Mouse (Mus musculus): ENCODE results near the gene Gm45837.
"Not testable (repeated sequence)": the region's sequence is repeated elsewhere in the genome, so short reads cannot be mapped to it uniquely, and the experiment has no call there.

Gm45837 gene

DNA sequence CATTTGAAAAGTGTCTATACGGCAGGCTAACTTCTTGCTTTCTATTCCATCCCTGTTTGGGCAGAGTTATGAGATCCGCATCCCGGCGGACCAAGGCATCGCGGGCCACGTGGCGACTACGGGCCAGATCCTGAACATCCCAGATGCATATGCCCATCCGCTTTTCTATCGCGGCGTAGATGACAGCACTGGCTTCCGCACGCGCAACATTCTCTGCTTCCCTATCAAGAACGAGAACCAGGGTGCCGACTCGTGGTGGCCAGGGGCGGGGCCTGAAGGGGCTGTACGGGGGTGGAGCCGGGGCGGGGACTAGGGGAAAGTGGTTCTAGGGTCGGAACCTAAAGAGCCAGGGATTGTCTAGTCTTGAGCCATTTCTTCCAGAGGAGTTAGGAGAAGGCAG is 93.8 kb downstream of the Gm45837 start:
- peak; percentile 64 for DNase-seq

DNA sequence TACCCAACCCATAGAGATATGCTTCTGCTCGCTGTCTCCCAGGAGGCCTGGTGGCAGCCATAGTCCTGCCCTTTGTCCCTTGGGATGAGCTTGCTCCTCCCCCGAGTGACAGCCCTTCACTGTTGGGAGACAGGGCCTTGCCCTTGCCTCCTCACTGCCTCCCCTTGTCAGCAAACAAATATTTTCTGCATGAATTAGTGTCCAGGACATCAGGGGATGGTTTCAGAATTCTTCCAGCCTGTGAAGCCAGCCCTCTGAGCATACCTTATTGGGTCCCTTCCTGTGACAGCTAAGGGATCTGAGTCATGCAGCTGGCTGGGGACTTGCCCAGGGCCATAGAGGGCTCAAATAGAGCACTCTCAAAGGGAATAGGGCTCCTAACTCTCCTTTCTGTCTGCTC is 98.5 kb downstream of the Gm45837 start:
- no peak for DNase-seq

DNA sequence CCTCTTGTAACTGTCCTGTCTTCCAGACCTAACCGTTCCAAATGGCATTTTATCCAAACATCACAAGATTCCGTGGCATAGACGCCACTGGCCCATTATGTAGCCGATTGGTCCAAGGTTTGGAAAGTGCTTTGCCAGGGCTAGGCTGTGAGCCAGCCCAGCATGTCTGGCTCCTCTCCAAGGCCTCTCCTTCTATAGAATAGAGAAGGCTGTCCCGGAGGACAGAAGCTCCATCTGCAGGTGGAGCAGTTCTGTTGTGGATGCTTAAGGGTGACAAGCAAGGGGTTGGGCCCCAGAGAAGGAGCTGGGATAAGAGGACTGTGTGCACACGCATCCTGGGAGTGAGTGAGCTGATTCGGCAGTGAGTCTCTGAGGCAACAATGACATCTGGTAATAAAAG is 103.0 kb downstream of the Gm45837 start:
- no peak for DNase-seq

DNA sequence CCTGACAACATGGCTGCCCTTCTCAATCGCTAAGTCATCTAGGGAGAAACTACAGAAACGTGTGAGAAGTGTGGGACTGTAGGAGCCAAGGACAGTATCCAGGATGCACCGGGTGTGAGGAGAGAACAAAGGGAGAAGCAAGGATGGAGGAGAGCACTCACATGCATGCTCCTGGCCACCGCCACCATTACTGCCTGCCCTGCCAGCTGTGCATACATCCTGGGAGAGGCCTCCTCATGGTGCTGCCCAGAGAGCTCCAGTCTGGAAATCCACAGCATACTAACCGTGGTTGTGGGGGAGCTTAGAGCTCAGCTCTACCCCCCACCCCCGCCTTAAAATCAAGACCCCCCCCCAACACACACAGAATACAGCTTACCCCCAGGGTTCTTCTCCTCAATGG is 104.1 kb downstream of the Gm45837 start:
- no peak for DNase-seq

DNA sequence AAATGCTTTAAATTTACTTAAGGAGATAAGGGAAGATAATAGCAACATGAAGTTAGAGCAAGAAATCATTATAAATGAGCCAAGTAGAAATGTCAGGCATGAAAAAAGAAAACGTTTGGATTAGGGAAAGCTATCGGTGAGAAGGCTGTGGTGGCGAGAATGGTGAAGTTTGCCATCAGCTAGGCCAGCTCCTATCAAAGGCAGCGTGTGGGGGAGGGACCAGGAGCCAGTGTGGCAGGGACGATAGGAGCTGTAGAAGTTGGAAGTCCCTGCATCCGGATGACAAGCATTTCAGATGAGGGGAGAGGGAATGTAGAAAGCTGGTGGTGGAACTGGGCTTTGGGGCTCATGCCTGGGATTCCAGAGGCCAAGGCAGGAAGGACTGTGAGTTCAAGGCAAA is 104.6 kb downstream of the Gm45837 start:
- DNase-seq, result no peak

DNA sequence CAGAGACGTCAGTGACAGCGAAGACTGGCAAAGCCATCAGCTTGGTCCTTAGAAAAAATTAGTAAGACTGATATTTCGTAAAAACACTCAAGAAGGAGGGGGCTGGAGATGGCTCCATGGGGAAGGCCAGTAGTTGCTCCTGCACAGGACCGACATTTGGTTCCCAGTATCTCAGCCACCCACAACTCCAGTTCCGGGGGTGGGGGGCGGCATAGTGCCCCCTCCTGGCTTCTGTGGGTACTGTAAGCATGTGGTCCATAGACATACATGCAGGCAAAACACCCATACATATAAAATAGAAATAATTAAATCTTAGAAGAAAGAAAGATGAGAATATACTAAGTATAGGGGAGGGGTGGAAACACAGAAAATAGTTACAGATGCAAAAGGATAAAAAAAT is 105.8 kb downstream of the Gm45837 start:
- no peak for DNase-seq

DNA sequence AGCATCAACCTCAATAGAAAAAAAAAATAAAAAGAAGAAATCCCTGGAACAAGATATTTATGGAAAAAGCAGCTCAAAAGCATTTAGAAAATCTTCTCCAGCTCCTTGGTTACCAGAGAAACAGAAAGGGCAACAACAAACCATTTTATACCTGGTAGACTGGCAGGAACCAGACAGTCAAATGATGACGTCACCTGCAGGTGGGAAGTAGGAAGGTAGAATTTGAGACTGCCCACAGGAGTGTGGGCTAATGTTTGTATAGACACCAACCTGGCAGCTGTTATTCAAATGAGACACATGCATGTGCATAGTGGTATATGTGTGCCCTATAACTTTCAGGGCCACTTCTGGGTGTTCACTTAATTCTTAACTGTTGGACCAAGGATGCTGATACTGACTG is 111.0 kb downstream of the Gm45837 start:
- DNase-seq, result no peak

DNA sequence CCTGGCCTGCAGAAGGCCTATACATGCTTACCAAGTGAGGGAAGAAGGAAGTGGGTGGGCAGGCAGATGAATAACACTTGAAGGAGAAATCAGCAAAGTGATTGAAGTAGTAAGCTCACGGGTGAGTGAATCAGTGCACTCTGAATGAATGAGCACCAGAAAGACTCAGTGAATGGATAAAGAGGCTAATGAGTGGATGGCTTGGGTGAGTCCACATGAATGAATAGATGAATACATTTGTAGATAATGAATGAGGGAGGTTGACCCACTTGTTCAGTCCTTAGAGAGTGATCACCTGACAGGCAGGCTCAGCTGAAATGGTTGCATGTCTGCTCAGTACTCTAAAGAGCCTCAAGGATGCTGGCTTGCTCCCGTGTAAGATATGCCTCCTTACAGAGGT is 112.5 kb downstream of the Gm45837 start:
- DNase-seq, result no peak

DNA sequence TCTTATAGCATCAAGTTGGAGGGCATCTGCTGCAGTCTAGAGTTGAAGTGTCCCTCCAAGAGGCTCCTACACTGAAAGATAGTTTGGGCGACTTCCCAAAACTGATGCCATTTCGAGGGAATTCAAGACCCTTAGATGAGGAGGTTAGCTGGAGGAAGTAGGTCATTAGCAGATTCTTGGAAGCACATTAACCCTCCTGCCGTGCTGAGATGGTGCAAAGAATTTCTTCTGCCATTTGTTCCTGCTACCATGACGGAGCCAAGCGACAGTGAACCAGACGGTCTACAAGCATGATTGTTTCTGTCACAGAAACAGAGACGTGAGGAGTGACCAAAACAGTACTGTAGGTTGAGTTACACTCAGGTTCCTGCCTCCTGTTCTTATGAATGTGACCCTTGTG is 115.8 kb downstream of the Gm45837 start:
- DNase-seq, result no peak

DNA sequence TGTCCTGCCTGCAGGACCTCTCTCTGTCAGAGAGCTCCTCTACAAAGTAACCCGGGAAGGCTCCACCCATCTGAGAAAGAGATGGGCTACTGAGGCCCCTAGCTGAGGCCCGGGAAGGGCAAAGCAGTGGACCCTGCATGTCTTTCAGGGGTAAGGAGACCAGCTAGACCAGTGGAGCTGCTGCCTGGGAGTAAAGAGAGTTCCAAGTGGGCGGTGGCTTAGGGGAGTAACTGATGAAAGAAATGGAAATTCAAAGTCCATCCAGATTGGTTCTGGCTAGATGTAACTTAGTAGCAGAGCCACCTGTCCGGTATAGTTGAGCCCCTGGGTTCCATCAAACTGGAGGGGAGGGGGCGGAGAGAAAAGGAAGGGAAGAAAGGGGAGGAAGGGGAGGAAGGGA is 123.7 kb downstream of the Gm45837 start:
- no peak for DNase-seq

DNA sequence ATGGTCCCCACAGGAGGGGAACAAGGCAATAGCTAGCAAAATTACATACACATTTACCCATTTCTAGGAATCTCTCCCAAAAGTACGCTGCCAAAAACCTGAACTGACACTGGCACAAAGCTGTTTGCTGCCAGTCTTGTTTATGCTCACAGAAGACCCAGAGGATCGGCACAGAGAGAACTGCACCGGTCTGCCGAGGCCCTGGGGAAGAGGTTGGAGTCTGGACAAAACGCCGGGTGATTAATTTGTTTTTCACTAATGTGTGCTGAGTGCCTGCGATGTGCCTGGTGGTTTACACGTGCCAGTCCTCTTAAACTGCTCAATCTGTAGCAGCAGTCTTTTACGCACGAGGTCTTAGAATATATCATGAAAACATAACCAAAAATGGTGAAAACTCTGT is 124.4 kb downstream of the Gm45837 start:
- DNase-seq, result no peak

DNA sequence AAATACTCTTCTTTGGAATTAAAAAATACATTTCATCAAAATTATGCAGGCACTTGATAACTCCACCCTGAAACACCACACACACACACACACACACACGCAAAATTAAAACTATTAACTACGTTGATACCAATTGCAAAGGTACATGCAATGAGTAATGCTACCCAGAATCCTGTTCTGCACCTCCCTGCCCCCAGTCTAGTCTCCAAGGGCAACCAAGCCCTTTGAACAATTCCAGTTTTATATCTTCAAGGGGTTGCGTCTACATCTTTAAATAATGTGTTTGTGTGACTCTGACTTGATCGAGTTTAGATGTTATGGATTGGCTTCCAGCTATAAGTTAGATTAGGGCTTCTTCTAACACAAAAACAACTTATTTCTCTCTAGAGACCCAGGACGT is 124.8 kb downstream of the Gm45837 start:
- no peak for DNase-seq

DNA sequence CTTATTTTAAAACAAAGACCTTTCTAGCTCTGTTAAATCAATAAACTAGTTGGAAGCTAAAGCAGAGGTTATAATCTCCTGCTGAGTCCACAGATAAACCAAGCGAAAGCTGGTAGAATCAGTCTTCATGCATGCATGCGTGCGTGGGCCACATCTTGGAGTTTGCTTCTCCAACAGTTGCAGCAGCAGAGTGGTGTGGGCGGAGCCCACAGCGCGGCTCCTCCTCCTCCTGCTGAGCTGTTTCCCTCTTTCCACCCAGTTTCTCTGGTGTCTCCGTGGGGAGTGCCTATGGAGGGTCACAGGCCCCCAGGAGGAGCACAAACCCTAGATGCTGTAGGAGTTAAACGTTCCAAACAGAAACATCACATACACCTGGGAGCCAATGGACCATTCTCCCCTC is 126.9 kb downstream of the Gm45837 start:
- no peak for DNase-seq

DNA sequence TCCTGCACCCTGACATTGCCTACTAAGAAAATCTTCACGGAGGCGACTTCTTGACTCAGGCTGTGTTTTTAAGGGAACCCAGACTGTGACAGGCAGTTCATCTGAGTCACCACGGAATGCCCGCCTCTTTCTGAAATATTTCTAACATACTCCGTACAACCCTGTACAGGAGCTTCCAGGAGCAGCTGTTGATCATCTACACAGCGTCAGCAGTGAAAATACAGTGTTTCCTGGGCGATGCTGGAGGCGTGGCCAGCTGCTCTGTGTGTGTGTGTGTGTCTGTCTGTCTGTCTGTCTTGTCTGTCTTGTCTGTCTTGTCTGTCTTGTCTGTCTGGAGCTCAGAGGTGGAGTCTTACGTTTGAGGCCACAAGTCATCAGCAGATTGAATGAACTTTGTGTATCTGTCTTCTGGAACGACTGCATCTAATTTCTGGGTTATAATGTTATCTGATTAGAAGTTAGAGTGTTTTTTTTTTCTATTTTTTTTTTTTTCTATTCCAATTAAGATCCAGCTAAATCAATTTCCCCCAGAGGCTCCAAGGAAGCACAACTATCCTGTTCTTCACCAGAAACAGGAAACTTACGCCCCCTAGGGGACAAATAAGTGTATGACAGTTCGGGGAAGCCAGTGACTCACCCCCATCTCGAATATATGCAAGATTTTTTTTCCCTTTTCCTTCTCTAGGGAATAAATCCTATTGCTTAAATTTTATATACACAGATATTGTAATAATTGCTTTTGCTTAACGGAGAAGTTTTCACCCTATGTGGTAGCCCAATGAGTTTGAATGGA is 127.7 kb downstream of the Gm45837 start:
- peak; percentile 51 for DNase-seq

DNA sequence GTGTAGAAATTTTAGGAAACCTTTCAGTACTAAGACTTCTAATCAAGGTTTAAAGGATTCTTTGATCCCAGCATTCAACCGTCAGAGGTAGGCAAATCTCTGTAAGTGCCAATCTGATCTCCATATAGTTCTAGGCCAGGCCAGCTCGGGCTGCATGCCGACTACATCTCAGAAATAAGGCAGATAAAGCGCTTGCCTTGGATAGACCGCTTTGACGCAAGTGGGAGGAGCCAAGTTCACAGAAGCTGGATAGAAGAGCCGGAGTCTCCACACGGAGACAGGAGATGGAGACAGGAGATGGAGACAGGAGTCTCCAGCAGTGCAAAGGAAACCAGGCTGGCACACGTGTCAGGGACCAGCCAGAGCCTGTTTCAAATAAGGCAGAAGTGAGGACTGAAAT is 129.1 kb downstream of the Gm45837 start:
- DNase-seq, result no peak

DNA sequence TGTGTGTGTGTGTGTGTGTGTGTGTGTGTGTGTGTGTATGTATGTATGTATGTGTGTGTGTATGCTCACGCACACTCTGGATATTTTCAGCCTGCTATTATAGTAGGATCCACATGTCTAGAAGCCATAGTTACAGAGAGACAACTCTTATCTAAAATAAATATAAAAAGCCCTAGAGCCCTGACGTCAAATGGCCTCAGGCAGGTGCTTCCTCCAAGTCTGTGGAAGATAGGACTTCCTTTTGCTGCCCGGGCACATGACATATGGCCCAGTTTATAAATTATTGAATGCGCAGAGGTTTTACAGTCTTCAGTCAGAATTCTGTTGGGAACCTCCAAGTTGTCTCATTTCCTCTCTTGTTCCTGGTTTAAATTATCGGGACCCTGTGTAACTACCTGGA is 130.0 kb downstream of the Gm45837 start:
- no peak for DNase-seq

DNA sequence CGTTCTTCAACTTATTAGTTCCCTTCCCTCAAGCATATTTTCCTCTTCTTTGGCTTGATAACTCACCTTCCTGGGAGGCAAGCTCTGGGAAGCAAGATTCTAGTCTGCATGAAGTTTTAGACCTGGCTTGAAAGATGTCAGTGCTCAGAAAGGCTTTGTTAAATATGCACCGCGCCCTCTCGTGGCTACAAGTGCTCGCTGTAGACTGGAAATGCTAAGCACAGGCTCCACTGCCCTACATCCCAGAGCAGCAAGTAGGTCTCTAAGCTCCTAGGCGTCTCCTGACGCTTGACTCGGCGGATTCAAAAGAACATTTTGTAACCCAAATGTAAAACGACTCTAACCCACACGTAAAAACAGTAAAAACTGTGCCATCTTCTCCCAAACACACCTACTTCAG is 130.4 kb downstream of the Gm45837 start:
- peak; percentile 87 for DNase-seq

DNA sequence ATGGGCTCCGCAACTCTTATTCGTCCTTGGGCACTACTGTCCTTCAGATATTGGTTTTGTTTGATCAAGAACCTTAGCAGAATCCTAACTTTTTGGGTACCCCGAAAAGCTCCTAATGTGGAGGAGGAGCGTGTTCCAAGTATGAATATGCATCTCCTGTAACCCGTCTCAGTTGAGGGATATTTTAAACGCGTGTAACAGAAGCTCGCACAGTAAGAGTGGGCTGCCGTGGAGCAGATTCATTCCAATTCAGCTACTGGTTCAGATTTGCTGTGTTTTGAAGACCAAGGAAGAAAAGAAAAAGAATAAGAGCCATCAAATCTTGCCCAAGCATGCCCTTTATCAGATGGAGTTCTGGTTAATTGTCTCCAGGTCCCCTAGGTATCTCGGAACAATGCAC is 131.0 kb downstream of the Gm45837 start:
- no peak for DNase-seq

DNA sequence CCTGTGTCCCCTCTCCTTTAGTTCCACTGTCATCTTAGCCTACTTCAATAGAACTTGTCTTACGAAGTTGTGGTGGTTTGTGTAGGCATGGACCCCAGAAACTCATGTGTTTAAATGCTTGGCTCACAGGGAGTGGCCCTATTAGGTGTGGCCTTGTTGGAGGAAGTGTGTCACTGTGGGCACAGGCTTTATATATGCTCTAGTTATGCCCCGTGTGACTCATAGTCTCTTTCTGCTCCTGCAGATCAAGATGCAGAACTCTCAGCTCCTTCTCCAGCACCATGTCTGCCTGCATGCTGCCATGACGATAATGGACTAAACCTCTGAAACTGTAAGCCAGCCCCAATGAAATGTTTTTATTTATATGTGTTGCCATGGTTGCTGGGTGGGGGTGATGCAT is 137.0 kb downstream of the Gm45837 start:
- no peak for DNase-seq

DNA sequence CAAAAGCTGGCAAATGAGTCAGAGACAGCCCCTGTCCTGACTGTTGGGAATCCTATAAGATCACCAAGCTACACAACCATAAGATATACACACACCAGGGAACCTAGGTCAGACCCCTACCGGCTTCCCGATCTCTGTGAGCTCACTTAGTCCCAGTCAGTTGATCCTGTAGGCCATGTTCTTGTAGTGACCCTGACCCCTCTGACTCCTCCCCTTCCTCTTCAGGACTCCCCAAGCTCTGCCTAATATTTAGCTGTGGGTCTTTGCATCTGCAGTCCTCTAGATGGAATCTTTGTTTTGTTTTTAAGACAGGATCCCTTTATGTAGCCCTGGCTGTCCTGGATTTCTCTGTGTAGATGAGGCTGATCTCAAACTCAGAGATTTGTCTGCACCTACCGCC is 138.6 kb downstream of the Gm45837 start:
- DNase-seq, result no peak

DNA sequence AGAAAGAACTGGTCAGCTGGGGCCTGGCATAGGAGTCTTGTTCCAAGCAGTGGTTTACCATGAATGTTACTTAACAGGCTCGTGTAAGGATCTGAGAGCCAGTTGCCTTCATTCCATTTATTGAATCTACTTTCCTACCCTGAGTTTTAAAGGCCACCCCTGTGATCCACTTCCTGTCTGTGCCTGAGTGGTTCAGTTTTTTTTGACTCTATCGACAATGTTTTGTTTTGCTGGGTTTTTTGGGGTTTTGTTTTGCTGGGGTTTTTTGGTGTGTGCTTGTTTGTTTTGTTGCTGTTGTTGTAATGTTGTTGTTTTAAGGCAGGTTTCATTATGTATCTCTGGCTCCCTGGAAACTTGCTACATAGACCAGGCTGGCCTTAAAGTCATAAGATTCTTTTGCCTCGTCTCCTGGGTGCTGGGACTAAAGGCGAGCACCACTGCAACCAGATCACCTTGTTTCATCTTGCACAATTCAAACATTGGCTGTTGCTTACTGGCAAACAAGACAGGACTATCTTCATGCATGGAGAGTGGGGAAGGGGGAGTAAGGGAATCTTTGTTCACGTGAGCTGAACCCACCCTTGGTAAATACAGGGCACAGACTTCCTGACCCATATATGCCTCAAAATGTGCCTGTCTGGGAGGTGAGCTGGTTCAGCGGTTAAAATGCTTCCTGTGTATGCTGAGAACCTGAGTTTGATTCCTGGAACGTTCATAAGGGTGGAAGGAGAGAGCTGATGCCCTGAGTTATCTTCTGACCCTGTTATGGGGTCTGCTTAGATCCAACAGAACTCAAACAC is 140.2 kb downstream of the Gm45837 start:
- DNase-seq, result no peak

DNA sequence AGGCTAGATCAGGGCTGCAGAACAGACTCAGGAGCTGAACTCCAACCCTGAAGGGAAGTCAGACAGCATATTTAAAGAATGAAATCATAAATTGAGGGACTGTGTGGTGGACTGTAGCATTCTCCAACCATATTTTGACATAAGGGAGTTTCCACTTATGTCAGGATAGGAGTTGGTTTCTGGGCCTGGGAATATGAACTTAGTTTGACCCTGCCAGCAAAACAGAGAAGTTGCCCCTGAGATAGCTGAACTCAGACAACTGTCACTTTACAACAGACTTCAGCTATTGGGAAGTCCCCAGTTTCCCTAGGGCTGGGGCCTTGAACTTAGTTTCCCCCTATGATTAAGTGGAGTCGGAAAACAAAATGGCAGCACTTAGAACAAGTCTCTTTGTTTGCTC is 140.8 kb downstream of the Gm45837 start:
- no peak for DNase-seq

DNA sequence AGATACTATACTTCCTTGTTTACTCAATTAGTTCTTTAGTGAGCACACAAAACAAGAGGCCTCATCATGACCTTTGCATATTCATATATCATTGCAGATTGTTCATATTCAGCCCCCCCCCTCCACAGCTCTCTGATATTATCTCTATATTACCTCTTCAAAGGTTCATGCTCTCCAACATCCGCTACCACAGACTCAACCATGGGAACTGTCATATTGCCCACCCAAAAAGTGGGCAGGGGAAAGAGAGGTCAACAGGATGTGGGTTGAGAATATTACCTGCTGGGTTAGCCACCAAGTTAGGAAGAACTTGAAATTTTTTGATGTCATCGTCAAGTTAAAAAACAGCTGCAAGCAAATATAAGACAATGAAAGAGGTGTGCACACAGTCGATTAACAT is 144.8 kb downstream of the Gm45837 start:
- DNase-seq, result not testable (repeated sequence)

DNA sequence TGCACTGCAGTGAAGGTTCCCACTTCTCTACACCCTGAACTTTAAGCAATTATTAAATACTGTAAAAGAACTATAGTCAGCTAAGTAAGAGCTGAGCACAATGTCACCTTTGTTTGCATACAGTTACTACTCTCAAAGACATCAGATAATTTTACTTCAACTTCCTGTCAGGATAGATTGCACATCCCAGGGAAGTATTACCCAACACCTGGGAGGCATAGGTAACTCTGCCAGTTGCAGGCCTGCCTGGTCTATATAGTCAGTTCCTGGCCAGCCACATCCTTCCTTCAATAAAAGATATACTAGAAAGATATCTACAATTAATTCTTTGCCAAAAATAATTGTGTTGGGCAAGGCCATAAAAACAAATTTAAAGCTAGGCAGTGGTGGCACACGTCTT is 146.7 kb downstream of the Gm45837 start:
- DNase-seq, result no peak

DNA sequence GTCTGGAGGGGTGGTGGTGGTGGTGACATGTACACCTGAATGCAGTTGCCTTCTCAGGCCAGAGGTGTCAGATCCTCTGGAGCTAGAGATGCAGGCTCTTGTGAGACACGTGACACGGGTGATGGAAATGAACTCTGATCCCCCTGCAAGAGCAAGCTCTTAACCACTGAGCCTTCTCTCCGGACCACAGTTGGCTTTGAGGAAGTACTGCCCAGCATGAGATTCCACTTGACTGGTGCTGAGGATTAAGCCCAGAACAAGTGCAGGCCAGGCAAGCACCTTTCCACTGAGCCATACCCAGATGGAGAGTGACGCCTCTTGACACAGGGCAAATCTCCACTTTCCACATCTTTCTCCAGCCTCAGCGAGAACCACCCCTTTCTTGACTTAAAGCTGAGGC is 148.7 kb downstream of the Gm45837 start:
- not testable (repeated sequence) for DNase-seq

Measured in kidney, postnatal 10 days (tissue).